9 mouse cellular contexts compared by ENCODE assay signal in genomic region chr16:55519646-55520045, GRCm38 (mm10).
A peak's percentile ranks its signal among the peaks of the same experiment; 100 is the strongest.
DNase-seq lines count a peak whose midpoint lies in the region; ATAC-seq and TF ChIP-seq lines count a peak whose summit lies in the region.
"Had no signal": no experiment of that assay in that cellular context is flagged by ENCODE, and none has a peak within 500 bp of the region (broad histone marks: within the 10 kb centered on the region; RNA-seq: fewer than 3 reads in every experiment).

No protein-coding gene starts in this region.

- H3K27me3 ChIP-seq in hindbrain, postnatal 0 days (ENCODE audit: insufficient read depth, low read length) = no peaks in the 10 kb centered on the region
- no peaks in the 10 kb centered on the region for H3K27me3 ChIP-seq in hindbrain, embryonic 12.5 days
- no peaks in the 10 kb centered on the region for H3K27me3 ChIP-seq in heart, postnatal 0 days (ENCODE audit: control insufficient read depth, insufficient read depth, low read length)
- no peaks in the 10 kb centered on the region for H3K27me3 ChIP-seq in forebrain, embryonic 10.5 days (ENCODE audit: poor library complexity, severe bottlenecking)

- no peak overlapping the region for H3K4me3 ChIP-seq in hindbrain, postnatal 0 days (ENCODE audit: low read length)
- no peak overlapping the region for H3K4me3 ChIP-seq in hindbrain, embryonic 12.5 days
- H3K4me3 ChIP-seq in heart, postnatal 0 days (ENCODE audit: low read depth, low read length) = no peak overlapping the region
- H3K4me3 ChIP-seq in forebrain, embryonic 10.5 days = no peak overlapping the region

- H3K36me3 ChIP-seq in hindbrain, postnatal 0 days (ENCODE audit: insufficient read depth, low read length) = no peaks in the 10 kb centered on the region
- H3K36me3 ChIP-seq in hindbrain, embryonic 12.5 days = no peaks in the 10 kb centered on the region
- H3K36me3 ChIP-seq in heart, postnatal 0 days (replicated peaks; ENCODE audit: control insufficient read depth, insufficient read depth, low read length) = no peaks in the 10 kb centered on the region
- no peaks in the 10 kb centered on the region for H3K36me3 ChIP-seq in forebrain, embryonic 10.5 days (replicated peaks)

- no peak overlapping the region for H3K4me2 ChIP-seq in hindbrain, postnatal 0 days (ENCODE audit: low read depth, low read length)
- H3K4me2 ChIP-seq in hindbrain, embryonic 12.5 days (replicated peaks) = no peak overlapping the region
- H3K4me2 ChIP-seq in heart, postnatal 0 days (ENCODE audit: low read depth, low read length) = no peak overlapping the region

- H3K9ac ChIP-seq in hindbrain, postnatal 0 days (replicated peaks; ENCODE audit: low read length) = no peak overlapping the region
- H3K9ac ChIP-seq in hindbrain, embryonic 12.5 days = no peak overlapping the region
- no peak overlapping the region for H3K9ac ChIP-seq in heart, postnatal 0 days (replicated peaks; ENCODE audit: low read depth, low read length)

- no peaks in the 10 kb centered on the region for H3K4me1 ChIP-seq in hindbrain, postnatal 0 days (ENCODE audit: insufficient read depth, low read length)
- 0 out of 2 replicates have a peak, but pooled peaks cover 2% of the 10 kb centered on the region for H3K4me1 ChIP-seq in hindbrain, embryonic 12.5 days
- H3K4me1 ChIP-seq in heart, postnatal 0 days (ENCODE audit: control insufficient read depth, insufficient read depth) = no peaks in the 10 kb centered on the region
- peaks cover 7% of the 10 kb centered on the region for H3K4me1 ChIP-seq in forebrain, embryonic 10.5 days

- H3K9me3 ChIP-seq in hindbrain, postnatal 0 days (ENCODE audit: low read length) = no peaks in the 10 kb centered on the region
- no peaks in the 10 kb centered on the region for H3K9me3 ChIP-seq in hindbrain, embryonic 12.5 days (replicated peaks)
- H3K9me3 ChIP-seq in heart, postnatal 0 days (replicated peaks; ENCODE audit: control insufficient read depth, low read length) = no peaks in the 10 kb centered on the region
- H3K9me3 ChIP-seq in forebrain, embryonic 10.5 days = no peaks in the 10 kb centered on the region

- H3K27ac ChIP-seq in hindbrain, postnatal 0 days = no peak overlapping the region
- no peak overlapping the region for H3K27ac ChIP-seq in hindbrain, embryonic 12.5 days
- no peak overlapping the region for H3K27ac ChIP-seq in heart, postnatal 0 days (ENCODE audit: low read depth)
- no peak overlapping the region for H3K27ac ChIP-seq in forebrain, embryonic 10.5 days
- H3K27ac ChIP-seq: macrophage had no signal

- no peak for ATAC-seq in hindbrain, postnatal 0 days
- ATAC-seq in hindbrain, embryonic 12.5 days (ENCODE audit: low FRiP score) = no peak
- ATAC-seq in heart, postnatal 0 days (ENCODE audit: insufficient read depth, low read depth) = peak; percentile 57

- WGBS in hindbrain, postnatal 0 days = 76% methylated on average over 1 of the region's 1 CpGs
- WGBS in hindbrain, embryonic 12.5 days = 84% methylated on average over 1 of the region's 1 CpGs
- WGBS in heart, postnatal 0 days = 50% methylated on average over 1 of the region's 1 CpGs
- 80% methylated on average over 1 of the region's 1 CpGs for WGBS in forebrain, embryonic 10.5 days

- TF ChIP-seq EP300 in heart, postnatal 0 days (IDR thresholded peaks at IDR 0.05; ENCODE audit: low read depth) = no peak

- peak; percentile 68 for TF ChIP-seq CTCF in hindbrain, postnatal 0 days (IDR thresholded peaks at IDR 0.05; ENCODE audit: low read depth)
- TF ChIP-seq CTCF in heart, postnatal 0 days (IDR thresholded peaks at IDR 0.05; ENCODE audit: low read depth) = peak; percentile 68

- peak; percentile 39 for DNase-seq in hindbrain, postnatal 0 days (ENCODE audit: low spot score)
- peak; percentile 2 to 8 for DNase-seq in CD8-positive naive resting alpha-beta T cell, adult 2 months (ENCODE audit: low read depth in 2 of 2, low spot score in 2 of 2)
- peak; percentile 36 for DNase-seq in heart, postnatal 0 days (ENCODE audit: low spot score)
- DNase-seq in lung, postnatal 36 days = peak; percentile 46
- DNase-seq in forebrain, embryonic 10.5 days (ENCODE audit: extremely low spot score, low spot score) = no peak
- DNase-seq in cerebellum, adult 18-20 months = no peak
- no peak for DNase-seq in urinary bladder, postnatal 10 days (ENCODE audit: low spot score)

Comparison
In these comparisons a context has a peak if more than half of its experiments do, and no peak if none do; other contexts are left out.
1. DNase-seq: peak in hindbrain, postnatal 0 days (single experiment), CD8-positive naive resting alpha-beta T cell, adult 2 months (2 of 2), heart, postnatal 0 days (single experiment) and lung, postnatal 36 days (single experiment); none in forebrain, embryonic 10.5 days (single experiment), cerebellum, adult 18-20 months (0 of 2) and urinary bladder, postnatal 10 days (single experiment).